ENCODE assay signal across 19 mouse cellular contexts in genomic region chr5:139206525-139206924, GRCm38 (mm10). TPM values are rescaled to one million over a fixed set of nuclear protein-coding genes. Genes with fewer than 3 reads are reported as not detected.
DNase-seq lines count a peak whose midpoint lies in the region; ATAC-seq lines count a peak whose summit lies in the region.
"Had no signal": no experiment of that assay in that cellular context is flagged by ENCODE, and none has a peak within 500 bp of the region (broad histone marks: within the 10 kb centered on the region; RNA-seq: fewer than 3 reads in every experiment).

No protein-coding gene starts in this region.

- 59% methylated on average over 7 of the region's 7 CpGs for WGBS in embryonic facial prominence, embryonic 13.5 days
- WGBS in embryonic facial prominence, embryonic 10.5 days = 69% methylated on average over 7 of the region's 7 CpGs
- 75% methylated on average over 7 of the region's 7 CpGs for WGBS in kidney, embryonic 16.5 days

- 0 out of 2 replicates have a peak overlapping the region, but pooled peaks have one; percentile 2 for H3K4me2 ChIP-seq in embryonic facial prominence, embryonic 13.5 days
- H3K4me2 ChIP-seq in kidney, embryonic 16.5 days (replicated peaks; ENCODE audit: low read depth, low read length) = no peak overlapping the region
- H3K4me2 ChIP-seq: forebrain, embryonic 15.5 days; lung, embryonic 15.5 days had no signal

- H3K4me1 ChIP-seq in embryonic facial prominence, embryonic 13.5 days = peaks cover 29% of the 10 kb centered on the region
- peaks cover 27% of the 10 kb centered on the region for H3K4me1 ChIP-seq in embryonic facial prominence, embryonic 10.5 days
- H3K4me1 ChIP-seq in kidney, embryonic 16.5 days (ENCODE audit: insufficient read depth, low read length) = peaks cover 12% of the 10 kb centered on the region

- peaks cover 22% of the 10 kb centered on the region for H3K36me3 ChIP-seq in embryonic facial prominence, embryonic 13.5 days
- peaks cover 48% of the 10 kb centered on the region for H3K36me3 ChIP-seq in embryonic facial prominence, embryonic 10.5 days (replicated peaks)
- H3K36me3 ChIP-seq in splenic B cell, adult 2 months (ENCODE audit: control insufficient read depth, insufficient read depth, low read length, poor library complexity, severe bottlenecking) = no peaks in the 10 kb centered on the region
- no peaks in the 10 kb centered on the region for H3K36me3 ChIP-seq in kidney, embryonic 16.5 days (ENCODE audit: insufficient read depth, low read length)
- H3K36me3 ChIP-seq: forebrain, embryonic 15.5 days had no signal

- no peaks in the 10 kb centered on the region for H3K9me3 ChIP-seq in embryonic facial prominence, embryonic 13.5 days
- H3K9me3 ChIP-seq in embryonic facial prominence, embryonic 10.5 days = no peaks in the 10 kb centered on the region
- H3K9me3 ChIP-seq in kidney, embryonic 16.5 days (ENCODE audit: low read length) = no peaks in the 10 kb centered on the region
- H3K9me3 ChIP-seq: forebrain, embryonic 15.5 days; G1E; lung, embryonic 15.5 days had no signal

- H3K4me3 ChIP-seq in embryonic facial prominence, embryonic 13.5 days = no peak overlapping the region
- no peak overlapping the region for H3K4me3 ChIP-seq in embryonic facial prominence, embryonic 10.5 days
- H3K4me3 ChIP-seq in kidney, embryonic 16.5 days (ENCODE audit: low read length) = no peak overlapping the region
- H3K4me3 ChIP-seq: forebrain, embryonic 15.5 days; lung, embryonic 15.5 days had no signal

- no peak for DNase-seq in embryonic facial prominence, embryonic 10.5 days (ENCODE audit: low spot score)
- DNase-seq in spleen, postnatal 36 days (ENCODE audit: low spot score in 2 of 2) = peak; percentile 39 to 47
- no peak for DNase-seq in spleen, postnatal 4 days (ENCODE audit: low spot score in 2 of 2)
- peak; percentile 37 for DNase-seq in splenic B cell, adult 2 months (ENCODE audit: low read depth, low spot score)
- DNase-seq in lung, postnatal 36 days = no peak
- DNase-seq: cerebellum, adult 2 months; heart, adult 11 months; heart, postnatal 10 days; kidney, adult 9 months; retina, postnatal 1 day had no signal

- H3K27ac ChIP-seq in embryonic facial prominence, embryonic 13.5 days = no peak overlapping the region
- no peak overlapping the region for H3K27ac ChIP-seq in embryonic facial prominence, embryonic 10.5 days (replicated peaks)
- no peak overlapping the region for H3K27ac ChIP-seq in kidney, embryonic 16.5 days (ENCODE audit: low read length)
- H3K27ac ChIP-seq: forebrain, embryonic 15.5 days; hindbrain, postnatal 0 days; lung, embryonic 15.5 days; stomach, postnatal 0 days had no signal

- ATAC-seq in embryonic facial prominence, embryonic 13.5 days (ENCODE audit: insufficient number of reproducible peaks, insufficient read depth, low FRiP score, low TSS enrichment, low read depth) = no peak
- ATAC-seq in activated CD4-positive, CD25-positive, alpha-beta regulatory T cell, adult 4 months = peak; percentile 52
- ATAC-seq in kidney, embryonic 16.5 days (ENCODE audit: low FRiP score, low TSS enrichment) = no peak
- ATAC-seq: forebrain, embryonic 15.5 days; hindbrain, postnatal 0 days; midbrain, embryonic 16.5 days had no signal

- H3K9ac ChIP-seq in embryonic facial prominence, embryonic 13.5 days = no peak overlapping the region
- no peak overlapping the region for H3K9ac ChIP-seq in kidney, embryonic 16.5 days (replicated peaks; ENCODE audit: low read length)
- H3K9ac ChIP-seq: forebrain, embryonic 15.5 days; lung, embryonic 15.5 days had no signal

- no peaks in the 10 kb centered on the region for H3K27me3 ChIP-seq in embryonic facial prominence, embryonic 13.5 days
- no peaks in the 10 kb centered on the region for H3K27me3 ChIP-seq in embryonic facial prominence, embryonic 10.5 days (replicated peaks; ENCODE audit: low read depth, poor library complexity, severe bottlenecking)
- no peaks in the 10 kb centered on the region for H3K27me3 ChIP-seq in splenic B cell, adult 2 months (ENCODE audit: control insufficient read depth, insufficient read depth, low read length, poor library complexity, severe bottlenecking)
- no peaks in the 10 kb centered on the region for H3K27me3 ChIP-seq in kidney, embryonic 16.5 days (ENCODE audit: insufficient read depth, low read length)
- H3K27me3 ChIP-seq: forebrain, embryonic 15.5 days; lung, embryonic 15.5 days had no signal

RNA-seq across cellular contexts. Expression of gene Sun1, which starts 6.1 kb away (rescaled TPM):
- polyA plus RNA-seq in embryonic facial prominence, embryonic 13.5 days (2015; fragmentation: Nextera tagmentation; extraction: Ambion mirVana) = 51.5 and 53.0 TPM in 2 replicates
- polyA plus RNA-seq in embryonic facial prominence, embryonic 10.5 days (2016; fragmentation: Nextera tagmentation; extraction: Ambion mirVana) = 50.5 and 50.6 TPM in 2 replicates
- 10 to 100 TPM; 29.3 to 33.5 TPM for polyA plus RNA-seq in activated CD4-positive, CD25-positive, alpha-beta regulatory T cell, adult 4 months (2017; shearing (Covaris generic))
- polyA plus RNA-seq in kidney, embryonic 16.5 days (2015; fragmentation: Nextera tagmentation; extraction: Ambion mirVana) = 62.0 and 62.8 TPM in 2 replicates

RNA-seq across cellular contexts. Expression of gene Get4, which starts 45.6 kb away (rescaled TPM):
- 137 and 160 TPM in 2 replicates for polyA plus RNA-seq in embryonic facial prominence, embryonic 13.5 days (2015; fragmentation: Nextera tagmentation; extraction: Ambion mirVana)
- polyA plus RNA-seq in embryonic facial prominence, embryonic 10.5 days (2016; fragmentation: Nextera tagmentation; extraction: Ambion mirVana) = 188 and 189 TPM in 2 replicates
- 10 to 100 TPM; 14.9 to 18.2 TPM for polyA plus RNA-seq in activated CD4-positive, CD25-positive, alpha-beta regulatory T cell, adult 4 months (2017; shearing (Covaris generic))
- polyA plus RNA-seq in kidney, embryonic 16.5 days (2015; fragmentation: Nextera tagmentation; extraction: Ambion mirVana) = 148 and 161 TPM in 2 replicates

RNA-seq across cellular contexts. Expression of gene Dnaaf5, which starts 56.5 kb away (rescaled TPM):
- polyA plus RNA-seq in embryonic facial prominence, embryonic 13.5 days (2015; fragmentation: Nextera tagmentation; extraction: Ambion mirVana) = 4.4 and 4.6 TPM in 2 replicates
- 9.6 and 10.6 TPM in 2 replicates for polyA plus RNA-seq in embryonic facial prominence, embryonic 10.5 days (2016; fragmentation: Nextera tagmentation; extraction: Ambion mirVana)
- polyA plus RNA-seq in activated CD4-positive, CD25-positive, alpha-beta regulatory T cell, adult 4 months (2017; shearing (Covaris generic)) = 10 to 100 TPM in 1 of 2 experiments, 1 to 10 TPM in 1; 9.3 to 14.7 TPM
- 7.2 and 9.1 TPM in 2 replicates for polyA plus RNA-seq in kidney, embryonic 16.5 days (2015; fragmentation: Nextera tagmentation; extraction: Ambion mirVana)

RNA-seq across cellular contexts. Expression of gene Prkar1b, which starts 56.7 kb away (rescaled TPM):
- polyA plus RNA-seq in embryonic facial prominence, embryonic 13.5 days (2015; fragmentation: Nextera tagmentation; extraction: Ambion mirVana) = 27.7 and 31.1 TPM in 2 replicates
- 7.3 and 9.0 TPM in 2 replicates for polyA plus RNA-seq in embryonic facial prominence, embryonic 10.5 days (2016; fragmentation: Nextera tagmentation; extraction: Ambion mirVana)
- 1 to 10 TPM; 2.6 to 5.4 TPM for polyA plus RNA-seq in activated CD4-positive, CD25-positive, alpha-beta regulatory T cell, adult 4 months (2017; shearing (Covaris generic))
- polyA plus RNA-seq in kidney, embryonic 16.5 days (2015; fragmentation: Nextera tagmentation; extraction: Ambion mirVana) = 24.6 and 28.8 TPM in 2 replicates
- polyA plus RNA-seq: G1E had no signal

Comparison
In these comparisons a context has a peak if more than half of its experiments do, and no peak if none do; other contexts are left out.
1. DNase-seq: peak in spleen, postnatal 36 days (2 of 2) and splenic B cell, adult 2 months (single experiment); none in embryonic facial prominence, embryonic 10.5 days (single experiment), spleen, postnatal 4 days (0 of 2) and lung, postnatal 36 days (single experiment).